Mouse (Mus musculus) cortical plate, adult 2 months (tissue): ENCODE measurements around the gene Pawr.

Experiments
- CTCF ChIP-seq: fragments of 200-500 bp; IDR thresholded peaks from 2 replicates; pipeline ENCODE4 v1.5.1; 2011; ENCODE audit warnings: mild to moderate bottlenecking, control low read depth, low read length; ENCODE audit not compliant: insufficient read depth; ENCODE audit errors: extremely low read depth
- POLR2A ChIP-seq: fragments of 200-500 bp; IDR thresholded peaks from 2 replicates; pipeline ENCODE4 v1.6.1; 2011; ENCODE audit warnings: mild to moderate bottlenecking, low read length, control low read depth; ENCODE audit not compliant: insufficient read depth; ENCODE audit errors: extremely low read depth

DNA sequence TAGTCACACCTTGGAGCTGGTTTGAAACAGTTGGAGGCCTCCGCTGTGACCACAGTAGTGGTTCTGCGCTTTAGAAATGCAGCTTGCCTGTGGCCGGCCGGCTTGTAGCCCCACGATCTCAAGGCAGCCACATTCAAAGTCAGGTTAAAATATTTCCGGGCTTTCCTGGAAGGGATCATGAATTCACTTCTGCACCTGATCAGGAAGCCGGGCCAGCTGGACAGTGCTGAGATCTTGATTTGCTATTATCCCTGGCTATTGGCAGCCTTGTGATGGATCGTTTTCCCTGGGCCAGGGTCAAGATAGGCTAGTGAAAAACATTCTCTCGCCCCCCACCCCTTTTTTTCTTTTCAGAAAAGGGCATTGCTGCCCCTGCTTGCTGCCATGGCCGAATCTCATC lies 123.3 kb downstream of the Pawr start:
- TF ChIP-seq POLR2A (no peak), CTCF (no peak)
